Mouse (Mus musculus) forebrain, embryonic 12.5 days (tissue): ENCODE measurements around the gene Tas2r131. TPM values are rescaled to one million over a fixed set of nuclear protein-coding genes. Genes with fewer than 3 reads are reported as not detected.
"Not testable (repeated sequence)": the region's sequence is repeated elsewhere in the genome, so short reads cannot be mapped to it uniquely, and the experiment has no call there.

Experiments used
- ATAC-seq: fragments of 200-750 bp; cut with Nextera tagmentation; 2 replicates; pipeline ENCODE4 v1.8.0; 2017; ENCODE audit warnings: moderate TSS enrichment; ENCODE audit not compliant: low FRiP score
- H3K27ac ChIP-seq: fragments of 300-500 bp; sonication (generic); 2 replicates; pipeline ENCODE4 v1.5.1; 2016; ENCODE audit warnings: mild to moderate bottlenecking
- H3K27me3 ChIP-seq: fragments of 300-500 bp; sonication (generic); 2 replicates; pipeline ENCODE4 v1.6.1; 2016; ENCODE audit warnings: mild to moderate bottlenecking
- H3K36me3 ChIP-seq: fragments of 300-500 bp; sonication (generic); replicated peaks from 2 replicates; pipeline ENCODE4 v1.6.1; 2016; ENCODE audit warnings: mild to moderate bottlenecking
- H3K4me1 ChIP-seq: fragments of 300-500 bp; sonication (generic); 2 replicates; pipeline ENCODE4 v1.6.1; 2016
- H3K4me2 ChIP-seq: fragments of 300-500 bp; sonication (generic); 2 replicates; pipeline ENCODE4 v1.6.1; 2016; ENCODE audit warnings: mild to moderate bottlenecking, moderate library complexity
- H3K4me3 ChIP-seq: fragments of 300-500 bp; sonication (generic); replicated peaks from 2 replicates; pipeline ENCODE4 v1.5.1; 2016; ENCODE audit warnings: mild to moderate bottlenecking
- H3K9ac ChIP-seq: fragments of 300-500 bp; sonication (generic); 2 replicates; pipeline ENCODE4 v1.6.1; 2016; ENCODE audit warnings: mild to moderate bottlenecking
- H3K9me3 ChIP-seq: fragments of 300-500 bp; sonication (generic); 2 replicates; pipeline ENCODE4 v1.6.1; 2016
- WGBS: fragments of 180-500 bp; shearing (Covaris S2); methylation state at CpG from one replicate; pipeline ENCODE4 v1.1.7; 2016; 5-methylcytosine and 5-hydroxymethylcytosine counted together
- polyA plus RNA-seq: library from polyadenylated mRNA; unstranded; fragments of >200 nt; fragmentation: Nextera tagmentation; extraction: Ambion mirVana; gene quantifications from 2 replicates; pipeline ENCODE4 v1.2.1, GENCODE M21; 2016

The Tas2r131 gene
- not detected in 2 replicates for polyA plus RNA-seq

DNA sequence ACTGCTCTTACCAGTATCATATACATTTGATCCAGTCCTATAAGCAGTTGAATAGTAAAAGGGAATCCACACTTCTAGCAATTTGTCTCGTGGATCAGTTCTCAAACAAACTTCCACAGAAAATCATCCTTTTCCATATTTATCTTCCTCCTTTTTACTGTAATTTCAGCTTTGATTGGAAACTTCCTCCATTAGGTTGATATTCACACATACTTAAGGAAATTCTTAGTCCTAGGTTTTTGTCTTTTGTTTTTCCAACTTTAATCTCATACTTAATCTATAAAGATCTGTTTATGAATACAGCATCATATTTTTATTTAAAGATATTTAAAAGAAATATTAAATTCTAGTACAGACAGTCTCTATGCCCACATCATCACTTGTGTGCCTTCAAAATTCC lies at the start of gene Tas2r131:
Gene Tas2r131 (minus strand): TSS at position 101 of the 400 bp plus-strand sequence.
- 71% methylated on average over 1 of the region's 1 CpGs for WGBS

DNA sequence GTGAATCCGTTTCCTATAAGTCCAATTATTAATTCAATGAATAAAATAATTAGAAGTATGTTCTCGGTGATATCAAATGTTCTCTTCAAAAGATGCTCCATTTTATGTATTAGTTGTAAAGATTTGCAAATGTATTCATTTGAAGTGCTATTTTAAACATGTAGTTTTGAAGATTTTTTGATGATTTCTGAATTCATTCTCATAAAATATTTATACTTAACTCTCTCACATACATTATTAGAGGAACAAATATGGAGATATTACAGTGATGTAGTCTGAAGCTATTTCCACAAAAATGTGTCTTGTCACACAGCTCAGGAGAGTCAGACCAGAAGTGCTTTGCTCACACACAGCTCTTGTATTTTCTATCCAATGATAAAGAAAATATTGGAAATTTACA lies 23.1 kb upstream of the Tas2r131 start, which contains the start of gene Tas2r109:
Gene Tas2r109 (minus strand): TSS at position 101 of the 400 bp plus-strand sequence.
- no peak within 1 kb of the TSS for H3K9ac ChIP-seq
- H3K27ac ChIP-seq, result no peak within 1 kb of the TSS
- H3K9me3 ChIP-seq, result no peaks in the 10 kb centered on the region
- no peaks in the 10 kb centered on the region for H3K36me3 ChIP-seq
- 81% methylated on average over 2 of the region's 2 CpGs for WGBS
- H3K27me3 ChIP-seq, result no peaks in the 10 kb centered on the region
- H3K4me3 ChIP-seq, result no peak within 1 kb of the TSS
- no peaks in the 10 kb centered on the region for H3K4me1 ChIP-seq
- no peak within 1 kb of the TSS for H3K4me2 ChIP-seq
- ATAC-seq, result no peak

More for the DNA sequence above, at the start of gene Tas2r131:
- no peaks in the 10 kb centered on the region for H3K36me3 ChIP-seq
- H3K4me2 ChIP-seq, result no peak within 1 kb of the TSS
- ATAC-seq, result no peak
- no peak within 1 kb of the TSS for H3K9ac ChIP-seq
- H3K9me3 ChIP-seq, result no peaks in the 10 kb centered on the region
- no peak within 1 kb of the TSS for H3K4me3 ChIP-seq
- no peaks in the 10 kb centered on the region for H3K4me1 ChIP-seq
- no peak within 1 kb of the TSS for H3K27ac ChIP-seq
- no peaks in the 10 kb centered on the region for H3K27me3 ChIP-seq

- no peaks in the 10 kb centered on the region for H3K9me3 ChIP-seq
- H3K27me3 ChIP-seq, result no peaks in the 10 kb centered on the region
- no peak within 1 kb of the TSS for H3K4me3 ChIP-seq
- WGBS, result 79% methylated on average over 2 of the region's 2 CpGs
- H3K36me3 ChIP-seq, result no peaks in the 10 kb centered on the region
- H3K4me2 ChIP-seq, result no peak within 1 kb of the TSS
- H3K27ac ChIP-seq, result no peak within 1 kb of the TSS
- ATAC-seq, result no peak
- H3K4me1 ChIP-seq, result no peaks in the 10 kb centered on the region
- no peak within 1 kb of the TSS for H3K9ac ChIP-seq
Observed at GRCm38 (mm10) chr6:132950802-132951201, 6.9 kb downstream of the Tas2r131 start, which contains the start of gene Tas2r129. TSS of gene Tas2r129 (plus strand) at chr6:132951102.

GRCm38 (mm10) chr6:132941376-132941775 lies 16.3 kb downstream of the Tas2r131 start:
- not testable (repeated sequence) for H3K9ac ChIP-seq, H3K9me3 ChIP-seq, H3K27ac ChIP-seq, H3K4me2 ChIP-seq, ATAC-seq, H3K4me1 ChIP-seq, H3K27me3 ChIP-seq, H3K36me3 ChIP-seq, H3K4me3 ChIP-seq

DNA sequence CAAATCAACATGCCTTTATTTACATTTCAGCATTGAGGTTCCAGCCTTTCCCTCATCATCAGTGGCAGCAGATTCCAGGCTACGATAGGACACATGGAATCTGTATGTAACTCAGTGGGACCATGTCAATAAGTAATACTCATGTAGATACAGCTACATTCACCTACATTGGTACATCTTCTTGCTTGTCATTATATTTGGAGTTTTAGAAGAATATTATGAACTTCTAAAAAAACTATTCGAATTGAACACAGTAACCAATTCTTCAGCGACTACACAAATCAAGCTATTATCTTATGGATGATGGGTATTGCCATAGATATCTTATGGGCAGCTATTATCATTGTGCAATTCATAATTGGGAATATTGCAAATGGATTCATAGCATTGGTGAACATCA lies 48.4 kb downstream of the Tas2r131 start, which contains the start of gene Tas2r125:
Gene Tas2r125 (plus strand): TSS at position 301 of the 400 bp plus-strand sequence.
- no peaks in the 10 kb centered on the region for H3K9me3 ChIP-seq
- 90% methylated on average over 3 of the region's 3 CpGs for WGBS
- H3K36me3 ChIP-seq, result no peaks in the 10 kb centered on the region

More for the DNA sequence above, 48.4 kb downstream of the Tas2r131 start, which contains the start of gene Tas2r125:
- Histone ChIP-seq H3K4me3 (no peak within 1 kb of the TSS), H3K27me3 (no peaks in the 10 kb centered on the region), H3K4me2 (no peak within 1 kb of the TSS), H3K27ac (no peak within 1 kb of the TSS), H3K4me1 (no peaks in the 10 kb centered on the region), H3K9ac (no peak within 1 kb of the TSS)
- ATAC-seq, result no peak

Other genes with a start within 250 kb of the Tas2r131 start
- not detected in 2 replicates for gene Tas2r122, start 246.0 kb downstream of the Tas2r131 start, polyA plus RNA-seq
- not detected in 2 replicates for gene Tas2r115, start 219.9 kb downstream of the Tas2r131 start, polyA plus RNA-seq
- not detected in 2 replicates for gene Tas2r124, start 203.2 kb downstream of the Tas2r131 start, polyA plus RNA-seq
- not detected in 2 replicates for gene Tas2r102, start 195.8 kb downstream of the Tas2r131 start, polyA plus RNA-seq
- gene Tas2r136, start 179.8 kb downstream of the Tas2r131 start, polyA plus RNA-seq, result not detected in 2 replicates
- gene Tas2r117, start 155.1 kb downstream of the Tas2r131 start, polyA plus RNA-seq, result not detected in 2 replicates
- gene Tas2r123, start 110.8 kb downstream of the Tas2r131 start, polyA plus RNA-seq, result not detected in 2 replicates
- gene Tas2r116, start 102.5 kb downstream of the Tas2r131 start, polyA plus RNA-seq, result not detected in 2 replicates
- not detected in 2 replicates for gene Tas2r110, start 89.9 kb downstream of the Tas2r131 start, polyA plus RNA-seq
- gene Tas2r113, start 64.9 kb downstream of the Tas2r131 start, polyA plus RNA-seq, result not detected in 2 replicates
- gene Tas2r125, start 48.3 kb downstream of the Tas2r131 start, polyA plus RNA-seq, result not detected in 2 replicates
- gene Tas2r129, start 6.8 kb downstream of the Tas2r131 start, polyA plus RNA-seq, result not detected in 2 replicates
- gene Tas2r109, start 23.0 kb upstream of the Tas2r131 start, polyA plus RNA-seq, result not detected in 2 replicates
- not detected in 2 replicates for gene Tas2r103, start 79.2 kb upstream of the Tas2r131 start, polyA plus RNA-seq
- gene Tas2r140, start 97.9 kb upstream of the Tas2r131 start, polyA plus RNA-seq, result not detected in 2 replicates
- gene Smim10l1, start 147.0 kb upstream of the Tas2r131 start, polyA plus RNA-seq, result 100.0 and 102 TPM in 2 replicates